Mouse (Mus musculus) cortical plate, adult 2 months (tissue): ENCODE measurements at regions not wholly inside any gene's neighbourhood (a gene's known extent, or its start where the extent isn't known, plus 50 kb on each side); places are given as distances from the start of the nearest gene placed in this dataset.

ENCODE experiments used
- CTCF ChIP-seq: fragments of 200-500 bp; IDR thresholded peaks from 2 replicates; pipeline ENCODE4 v1.5.1; 2011; ENCODE audit warnings: mild to moderate bottlenecking, control low read depth, low read length; ENCODE audit not compliant: insufficient read depth; ENCODE audit errors: extremely low read depth
- POLR2A ChIP-seq: fragments of 200-500 bp; IDR thresholded peaks from 2 replicates; pipeline ENCODE4 v1.6.1; 2011; ENCODE audit warnings: mild to moderate bottlenecking, low read length, control low read depth; ENCODE audit not compliant: insufficient read depth; ENCODE audit errors: extremely low read depth

DNA sequence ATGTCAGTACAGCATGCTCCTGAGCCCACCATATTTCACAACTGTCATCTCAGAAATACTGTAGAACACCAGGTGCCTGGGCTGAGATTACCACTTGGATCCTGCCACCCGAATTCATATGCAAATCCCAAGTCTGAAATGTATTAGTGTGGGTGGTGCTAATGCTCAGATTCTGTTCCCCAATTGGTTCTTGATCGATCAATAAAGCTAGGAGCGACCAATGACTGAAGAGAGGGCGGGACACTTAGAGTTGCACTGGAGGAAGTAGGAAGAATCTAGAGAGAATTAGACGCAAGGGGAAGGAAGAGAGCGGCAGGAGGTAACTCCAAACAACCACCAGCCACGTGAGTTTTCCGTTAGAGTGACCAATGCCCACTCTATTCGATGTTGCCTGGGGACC is 695.0 kb downstream of the Pcdh18 start:
- TF ChIP-seq CTCF: no peak
- no peak for TF ChIP-seq POLR2A
